Mouse (Mus musculus): Measurements from ENCODE around the gene Zfp869. TPM values are rescaled to one million over a fixed set of nuclear protein-coding genes. Genes with fewer than 3 reads are reported as not detected.
"Not testable (repeated sequence)": the region's sequence is repeated elsewhere in the genome, so short reads cannot be mapped to it uniquely, and the experiment has no call there.

The Zfp869 gene
- polyA plus RNA-seq, 1 experiment from 2014 or later: 22.8 TPM

DNA sequence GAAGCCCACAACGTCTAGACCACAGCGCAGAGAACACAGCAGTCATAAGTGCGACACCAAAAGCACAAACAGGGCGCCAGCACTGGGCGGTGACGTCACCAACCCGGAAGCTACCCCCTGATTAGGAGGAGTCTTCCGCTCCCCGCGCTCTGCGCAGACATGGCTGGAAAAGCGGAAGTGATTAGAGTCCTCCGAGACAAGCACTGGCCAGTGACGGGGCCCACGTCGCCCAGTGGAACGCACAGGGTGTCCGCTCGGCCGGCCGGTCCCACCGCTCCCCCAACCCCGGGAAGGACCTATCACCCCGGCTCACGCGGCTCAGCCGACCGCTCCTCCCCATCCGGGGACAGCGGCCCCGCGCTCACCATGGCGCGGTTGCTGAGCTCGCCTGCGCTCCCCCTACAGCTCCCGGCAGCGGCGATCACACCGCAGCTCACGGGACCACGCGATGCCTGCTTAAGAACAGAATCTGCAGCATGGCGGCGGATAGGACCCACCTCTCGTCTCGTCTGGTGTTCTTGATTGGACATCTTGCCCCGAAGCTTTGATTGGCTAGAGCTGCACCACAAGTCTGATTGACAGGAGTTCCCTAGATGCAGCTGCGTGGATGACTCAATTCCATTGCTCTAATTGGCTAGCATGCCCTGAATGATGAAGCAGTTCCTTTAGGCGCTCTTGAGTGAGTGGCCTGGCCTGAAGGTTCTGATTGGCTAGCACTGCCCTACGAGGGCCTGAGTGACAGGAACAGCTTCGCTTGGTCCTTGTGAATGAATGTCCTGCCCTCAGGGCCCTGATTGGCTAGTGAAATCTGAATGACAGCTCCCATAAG is 6.1 kb upstream of the Zfp869 start:
- H3K27me3 ChIP-seq (ENCODE audit: control insufficient read depth, insufficient read depth, low read length): no peaks in the 10 kb centered on the region
- H3K4me3 ChIP-seq (replicated peaks; ENCODE audit: low read length): peak overlapping the region; percentile 96
- H3K9ac ChIP-seq (ENCODE audit: low read length): peak overlapping the region; percentile 100
- peaks cover 14% of the 10 kb centered on the region for H3K4me1 ChIP-seq (ENCODE audit: control insufficient read depth, insufficient read depth, low read length)
- no peaks in the 10 kb centered on the region for H3K36me3 ChIP-seq (ENCODE audit: control insufficient read depth, insufficient read depth, low read length)
- H3K9me3 ChIP-seq (replicated peaks; ENCODE audit: control insufficient read depth, low read length): no peaks in the 10 kb centered on the region
- peak overlapping the region; percentile 100 for H3K27ac ChIP-seq (ENCODE audit: low read length)
- peak; percentile 99 for ATAC-seq (ENCODE audit: insufficient read depth, low FRiP score)
- under 1% methylated on average over 52 of the region's 52 CpGs for WGBS
- H3K4me2 ChIP-seq (ENCODE audit: low read depth, low read length): peak overlapping the region; percentile 58

DNA sequence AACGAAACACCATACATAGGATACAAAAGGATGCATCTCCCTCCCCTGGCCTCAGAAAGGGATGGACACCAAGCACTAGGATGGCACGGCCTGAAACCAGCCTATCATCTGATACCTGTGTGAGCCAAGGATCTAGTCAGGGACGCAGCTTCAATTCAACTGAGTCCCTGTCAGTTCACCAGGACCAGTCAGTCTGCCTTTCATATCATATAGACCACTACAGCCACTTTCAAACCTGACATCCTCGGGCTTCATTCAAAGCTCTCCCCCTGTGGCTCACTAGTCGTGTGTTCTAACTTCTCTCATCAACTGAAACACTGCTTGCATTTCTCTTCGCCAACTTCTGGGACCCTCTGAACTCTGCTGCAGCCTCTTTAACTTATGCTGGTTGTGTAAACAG is 4.8 kb upstream of the Zfp869 start:
- Histone ChIP-seq H3K4me1 (ENCODE audit: control insufficient read depth, insufficient read depth, low read length) (peaks cover 14% of the 10 kb centered on the region), H3K36me3 (ENCODE audit: control insufficient read depth, insufficient read depth, low read length) (no peaks in the 10 kb centered on the region), H3K4me3 (replicated peaks; ENCODE audit: low read length) (peak overlapping the region; percentile 33), H3K27ac (ENCODE audit: low read length) (no peak overlapping the region), H3K27me3 (ENCODE audit: control insufficient read depth, insufficient read depth, low read length) (no peaks in the 10 kb centered on the region), H3K9ac (ENCODE audit: low read length) (peak overlapping the region; percentile 54), H3K9me3 (replicated peaks; ENCODE audit: control insufficient read depth, low read length) (no peaks in the 10 kb centered on the region), H3K4me2 (ENCODE audit: low read depth, low read length) (peak overlapping the region; percentile 54)
- no peak for ATAC-seq (ENCODE audit: insufficient read depth, low FRiP score)
- WGBS: 74% methylated on average over 6 of the region's 6 CpGs

DNA sequence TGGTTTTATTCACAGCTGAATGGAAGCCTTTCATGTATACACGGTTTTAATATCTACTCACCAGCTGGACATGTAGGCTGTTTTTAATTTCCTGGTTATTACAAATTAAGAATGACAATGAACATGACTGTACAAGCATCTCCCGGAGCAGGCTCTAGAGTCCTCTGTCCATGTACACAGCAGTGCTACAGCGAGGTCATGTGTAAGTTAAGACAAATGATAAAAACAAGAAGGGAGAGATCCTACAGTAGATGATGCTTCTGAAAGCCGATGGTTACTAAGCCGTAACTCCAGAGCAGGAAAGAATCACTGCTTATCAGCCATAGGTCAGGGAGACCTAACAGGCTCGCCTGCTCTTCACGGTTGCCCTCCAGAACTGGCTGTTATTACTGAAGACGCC is 3.0 kb upstream of the Zfp869 start:
- Histone ChIP-seq H3K9me3 (replicated peaks; ENCODE audit: control insufficient read depth, low read length) (no peaks in the 10 kb centered on the region), H3K27ac (ENCODE audit: low read length) (no peak overlapping the region), H3K4me1 (ENCODE audit: control insufficient read depth, insufficient read depth, low read length) (peaks cover 14% of the 10 kb centered on the region), H3K4me2 (ENCODE audit: low read depth, low read length) (no peak overlapping the region), H3K27me3 (ENCODE audit: control insufficient read depth, insufficient read depth, low read length) (no peaks in the 10 kb centered on the region), H3K36me3 (ENCODE audit: control insufficient read depth, insufficient read depth, low read length) (peaks cover 14% of the 10 kb centered on the region), H3K9ac (ENCODE audit: low read length) (no peak overlapping the region), H3K4me3 (replicated peaks; ENCODE audit: low read length) (no peak overlapping the region)
- ATAC-seq (ENCODE audit: insufficient read depth, low FRiP score): no peak
- 81% methylated on average over 8 of the region's 8 CpGs for WGBS

GRCm38 (mm10) chr8:69701810-69702209 is 8.7 kb downstream of the Zfp869 start:
- H3K4me2 ChIP-seq (ENCODE audit: low read depth, low read length): no peak overlapping the region

DNA sequence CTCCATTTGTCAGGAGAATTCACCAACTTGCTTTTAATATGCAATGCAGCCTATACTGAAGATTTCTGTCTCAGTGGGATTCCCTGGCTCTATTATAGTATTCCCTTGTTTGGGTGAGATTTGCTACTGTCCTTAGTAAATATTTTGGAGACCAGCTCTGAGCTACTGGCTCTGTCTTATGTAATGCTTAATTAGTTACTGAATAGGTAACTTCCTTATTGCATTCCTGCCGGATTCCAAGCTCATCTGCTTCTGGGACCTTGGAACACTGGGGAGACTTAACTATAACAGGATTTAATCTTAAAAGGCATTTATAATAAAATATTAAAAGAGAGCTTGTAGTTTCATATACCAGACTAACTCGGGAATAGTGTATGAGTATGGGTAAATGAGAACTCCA is 45.5 kb downstream of the Zfp869 start:
- H3K9me3 ChIP-seq (replicated peaks; ENCODE audit: control insufficient read depth, low read length); H3K36me3 ChIP-seq (ENCODE audit: control insufficient read depth, insufficient read depth, low read length); ATAC-seq (ENCODE audit: insufficient read depth, low FRiP score); H3K4me2 ChIP-seq (ENCODE audit: low read depth, low read length); H3K27ac ChIP-seq (ENCODE audit: low read length); H3K4me3 ChIP-seq (replicated peaks; ENCODE audit: low read length); H3K4me1 ChIP-seq (ENCODE audit: control insufficient read depth, insufficient read depth, low read length); H3K9ac ChIP-seq (ENCODE audit: low read length); H3K27me3 ChIP-seq (ENCODE audit: control insufficient read depth, insufficient read depth, low read length): not testable (repeated sequence)
- WGBS: 86% methylated on average over 2 of the region's 2 CpGs

More at GRCm38 (mm10) chr8:69701810-69702209, 8.7 kb downstream of the Zfp869 start:
- WGBS: 75% methylated on average over 6 of the region's 6 CpGs
- H3K9me3 ChIP-seq (replicated peaks; ENCODE audit: control insufficient read depth, low read length): no peaks in the 10 kb centered on the region
- H3K27me3 ChIP-seq (ENCODE audit: control insufficient read depth, insufficient read depth, low read length): no peaks in the 10 kb centered on the region
- H3K36me3 ChIP-seq (ENCODE audit: control insufficient read depth, insufficient read depth, low read length): peaks cover 33% of the 10 kb centered on the region
- H3K4me1 ChIP-seq (ENCODE audit: control insufficient read depth, insufficient read depth, low read length): no peaks in the 10 kb centered on the region
- H3K4me3 ChIP-seq (replicated peaks; ENCODE audit: low read length): no peak overlapping the region
- no peak overlapping the region for H3K27ac ChIP-seq (ENCODE audit: low read length)
- no peak overlapping the region for H3K9ac ChIP-seq (ENCODE audit: low read length)
- no peak for ATAC-seq (ENCODE audit: insufficient read depth, low FRiP score)

GRCm38 (mm10) chr8:69661294-69661693 is 49.2 kb downstream of the Zfp869 start:
- H3K27me3 ChIP-seq (ENCODE audit: control insufficient read depth, insufficient read depth, low read length): no peaks in the 10 kb centered on the region
- H3K36me3 ChIP-seq (ENCODE audit: control insufficient read depth, insufficient read depth, low read length): no peaks in the 10 kb centered on the region; the same call in 1 of the 2 replicates
- H3K4me1 ChIP-seq (ENCODE audit: control insufficient read depth, insufficient read depth, low read length): no peaks in the 10 kb centered on the region
- no peak overlapping the region for H3K4me3 ChIP-seq (replicated peaks; ENCODE audit: low read length)
- no peak for ATAC-seq (ENCODE audit: insufficient read depth, low FRiP score)
- no peak overlapping the region for H3K27ac ChIP-seq (ENCODE audit: low read length)
- H3K9ac ChIP-seq (ENCODE audit: low read length): no peak overlapping the region
- H3K4me2 ChIP-seq (ENCODE audit: low read depth, low read length): no peak overlapping the region
- H3K9me3 ChIP-seq (replicated peaks; ENCODE audit: control insufficient read depth, low read length): peaks cover 3% of the 10 kb centered on the region; the same call in 1 of the 2 replicates

Other genes with a start within 250 kb of the Zfp869 start
- gene Gm7697, start 187.7 kb downstream of the Zfp869 start, polyA plus RNA-seq (2015; fragmentation: Nextera tagmentation; extraction: Ambion mirVana): not detected in 2 replicates
- 19.9 and 20.8 TPM in 2 replicates for gene Zfp868, start 85.2 kb downstream of the Zfp869 start, polyA plus RNA-seq (2015; fragmentation: Nextera tagmentation; extraction: Ambion mirVana)
- 1.9 TPM in 2 replicates for gene Zfp964, start 56.2 kb downstream of the Zfp869 start, polyA plus RNA-seq (2015; fragmentation: Nextera tagmentation; extraction: Ambion mirVana)
- gene Zfp963, start 39.2 kb upstream of the Zfp869 start, polyA plus RNA-seq (2015; fragmentation: Nextera tagmentation; extraction: Ambion mirVana): 5.3 and 5.4 TPM in 2 replicates
- 0.55 TPM in 1 of 2 replicates, not detected in the other for gene Gm20422, start 64.2 kb upstream of the Zfp869 start, polyA plus RNA-seq (2015; fragmentation: Nextera tagmentation; extraction: Ambion mirVana)
- 45.6 and 46.6 TPM in 2 replicates for gene Atp13a1, start 80.4 kb upstream of the Zfp869 start, polyA plus RNA-seq (2015; fragmentation: Nextera tagmentation; extraction: Ambion mirVana)
- gene Zfp866, start 80.5 kb upstream of the Zfp869 start, polyA plus RNA-seq (2015; fragmentation: Nextera tagmentation; extraction: Ambion mirVana): 24.1 and 25.8 TPM in 2 replicates
- gene Gmip, start 98.0 kb upstream of the Zfp869 start, polyA plus RNA-seq (2015; fragmentation: Nextera tagmentation; extraction: Ambion mirVana): 10.0 and 11.0 TPM in 2 replicates
- 0.22 and 0.35 TPM in 2 replicates for gene Lpar2, start 111.7 kb upstream of the Zfp869 start, polyA plus RNA-seq (2015; fragmentation: Nextera tagmentation; extraction: Ambion mirVana)
- gene Pbx4, start 121.8 kb upstream of the Zfp869 start, polyA plus RNA-seq (2015; fragmentation: Nextera tagmentation; extraction: Ambion mirVana): 3.1 and 4.6 TPM in 2 replicates
- gene Cilp2, start 177.0 kb upstream of the Zfp869 start, polyA plus RNA-seq (2015; fragmentation: Nextera tagmentation; extraction: Ambion mirVana): 0.37 and 0.59 TPM in 2 replicates
- 2.1 and 2.3 TPM in 2 replicates for gene Tssk6, start 191.5 kb upstream of the Zfp869 start, polyA plus RNA-seq (2015; fragmentation: Nextera tagmentation; extraction: Ambion mirVana)
- 170 and 193 TPM in 2 replicates for gene Ndufa13, start 191.8 kb upstream of the Zfp869 start, polyA plus RNA-seq (2015; fragmentation: Nextera tagmentation; extraction: Ambion mirVana)
- 3.0 and 3.2 TPM in 2 replicates for gene Yjefn3, start 192.0 kb upstream of the Zfp869 start, polyA plus RNA-seq (2015; fragmentation: Nextera tagmentation; extraction: Ambion mirVana)